Mouse (Mus musculus) erythroid progenitor cell, adult 5-6 weeks (primary cell): ENCODE measurements around the gene Dis3l2. TPM values are rescaled to one million over a fixed set of nuclear protein-coding genes. Genes with fewer than 3 reads are reported as not detected.

Source experiments
- ATAC-seq: replicated peaks from 2 replicates; pipeline ENCODE4 v1.8.0; 2016; ENCODE audit warnings: moderate number of reproducible peaks, mild to moderate bottlenecking, moderate TSS enrichment, inconsistent platforms; ENCODE audit not compliant: poor library complexity, low FRiP score, severe bottlenecking
- total RNA-seq, 2 experiments: library from RNA; stranded (forward) in 1 of 2; stranded (reverse) in 1 of 2; fragments of 150-400 nt in 1 of 2; fragments of 186-747, 209-891 nt in 1 of 2; gene quantifications; 2 replicates each; pipeline versions ENCODE4 v1.2.3 to v1.2.4; 2015 to 2017; ENCODE audit warnings: low replicate concordance in 2 of 2

Dis3l2 gene
- total RNA-seq, 2 experiments from 2014 or later: 6.1 to 6.7 TPM

DNA sequence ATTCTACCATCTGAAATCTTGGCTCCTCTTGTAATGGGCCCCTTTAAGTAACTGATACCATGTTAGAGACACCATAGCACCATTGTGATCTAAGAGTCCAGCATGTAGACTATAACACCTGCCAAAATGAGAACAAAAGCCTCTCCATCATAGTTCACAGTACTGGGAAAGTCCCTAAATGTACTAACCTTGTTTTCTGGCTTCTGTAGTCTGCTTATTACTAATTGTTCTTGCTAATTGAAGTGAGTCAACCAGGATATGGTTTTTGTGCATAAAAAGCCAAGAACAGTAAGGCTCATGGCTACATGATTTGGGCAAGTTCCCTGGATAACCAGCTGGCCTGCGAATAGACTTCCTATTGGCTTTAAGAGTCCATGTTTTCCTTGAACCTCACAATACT, 183.5 kb downstream of the Dis3l2 start:
- ATAC-seq: no peak

DNA sequence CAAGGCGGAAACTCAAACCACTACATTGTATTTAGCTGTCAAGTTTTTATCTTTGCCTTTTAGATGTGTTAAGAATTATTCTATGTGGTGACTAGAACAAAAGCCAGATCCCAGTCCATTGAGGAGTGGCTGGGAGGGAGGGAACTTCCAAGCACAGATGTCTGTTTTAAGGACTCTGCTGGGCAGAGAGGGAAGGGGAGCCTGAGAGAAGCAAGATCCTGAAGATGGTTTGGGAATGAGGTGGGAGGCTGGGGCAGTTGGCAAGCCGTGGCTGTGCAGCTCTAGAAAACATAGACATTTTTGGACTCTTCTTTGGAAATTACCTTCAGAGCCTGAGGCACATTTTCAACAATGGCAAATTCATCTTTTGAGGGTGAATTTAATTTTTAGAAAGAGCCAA, 208.9 kb downstream of the Dis3l2 start:
- ATAC-seq: no peak

DNA sequence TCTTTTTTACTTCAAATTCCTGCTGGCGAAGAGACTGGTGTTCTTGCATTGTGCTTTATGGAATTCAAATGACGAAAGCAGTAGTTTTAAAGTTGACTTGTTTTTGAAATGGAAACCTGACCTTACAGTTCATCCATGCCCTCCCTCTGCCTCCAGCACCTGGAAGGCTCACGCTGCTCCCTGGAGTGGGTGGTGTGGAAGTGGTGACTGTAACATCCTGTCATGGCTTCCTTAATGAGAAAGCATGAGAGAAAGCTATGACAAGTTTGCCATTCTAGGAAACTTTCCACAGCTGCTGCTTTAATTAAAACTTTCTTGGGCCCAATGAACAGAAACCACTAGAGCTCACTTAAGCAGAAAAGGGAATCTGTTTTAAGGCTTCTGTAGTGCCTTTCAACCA, 210.3 kb downstream of the Dis3l2 start:
- no peak for ATAC-seq

DNA sequence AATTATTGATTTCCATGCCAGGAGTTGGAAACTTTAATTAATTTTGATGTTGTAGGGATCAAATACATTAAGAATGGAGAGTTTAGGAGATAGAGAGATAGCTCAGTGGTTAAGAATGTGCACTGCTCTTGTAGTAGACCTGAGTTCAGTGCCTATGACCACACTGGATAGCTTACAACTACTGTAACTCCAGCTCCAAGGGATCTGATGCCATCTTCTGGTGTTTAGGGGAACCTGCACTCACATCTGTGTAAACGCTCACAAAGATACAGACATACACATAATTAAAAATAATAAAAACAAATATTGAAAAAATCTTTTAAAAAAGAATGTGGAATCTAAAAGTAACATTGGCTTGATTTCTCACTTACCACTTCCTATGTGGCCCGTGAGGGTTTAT, 211.1 kb downstream of the Dis3l2 start:
- ATAC-seq: no peak

DNA sequence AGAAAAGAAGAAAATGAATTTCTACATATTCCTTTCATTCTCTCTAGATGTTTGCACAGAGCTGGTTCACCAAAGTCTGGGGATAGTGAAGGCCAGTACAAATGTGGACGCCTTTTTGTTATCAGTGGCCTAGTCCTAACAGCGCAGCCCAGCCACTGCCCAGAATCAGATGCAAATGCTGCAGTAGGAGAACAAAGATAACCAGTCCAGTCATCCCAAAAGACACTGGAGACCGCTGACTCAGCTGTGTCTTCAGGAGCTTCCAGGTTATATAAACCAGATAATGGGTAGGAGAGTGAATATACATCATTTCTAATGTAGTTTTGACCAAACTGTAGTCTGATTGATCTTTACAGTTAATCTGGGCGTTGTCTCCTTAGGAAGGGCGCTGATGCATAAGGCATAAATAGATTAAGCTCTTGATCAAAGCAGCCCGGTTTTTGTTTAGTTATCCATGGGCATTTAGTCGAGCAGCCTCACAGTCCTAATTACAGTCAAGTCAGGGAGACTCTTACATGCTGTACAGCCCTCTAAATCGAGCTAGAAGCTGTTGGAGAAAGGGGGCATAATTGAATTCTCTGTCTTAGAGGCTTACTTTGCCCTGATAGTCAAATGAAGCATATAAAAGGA, 212.9 kb downstream of the Dis3l2 start:
- ATAC-seq: peak; percentile 88

DNA sequence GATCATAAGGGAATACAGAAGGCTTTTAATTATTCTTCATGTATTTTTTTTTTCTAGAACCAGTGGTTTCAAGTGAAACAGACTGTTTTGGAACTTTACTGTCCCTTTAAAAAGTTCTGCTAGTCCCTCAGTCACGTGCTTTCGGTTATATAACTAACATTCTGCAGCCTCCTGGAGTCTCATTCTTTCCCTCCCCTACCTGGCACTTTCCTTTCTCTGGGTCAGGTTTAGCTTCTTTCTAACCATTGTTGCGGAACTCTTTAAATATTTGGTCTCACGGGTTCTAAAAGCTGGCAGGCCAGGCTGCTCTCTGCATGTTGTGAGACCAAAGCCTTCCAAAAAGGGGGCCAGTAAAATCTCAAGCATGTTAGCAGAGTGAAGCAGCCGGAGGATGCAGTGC, 222.2 kb downstream of the Dis3l2 start:
- ATAC-seq: no peak

DNA sequence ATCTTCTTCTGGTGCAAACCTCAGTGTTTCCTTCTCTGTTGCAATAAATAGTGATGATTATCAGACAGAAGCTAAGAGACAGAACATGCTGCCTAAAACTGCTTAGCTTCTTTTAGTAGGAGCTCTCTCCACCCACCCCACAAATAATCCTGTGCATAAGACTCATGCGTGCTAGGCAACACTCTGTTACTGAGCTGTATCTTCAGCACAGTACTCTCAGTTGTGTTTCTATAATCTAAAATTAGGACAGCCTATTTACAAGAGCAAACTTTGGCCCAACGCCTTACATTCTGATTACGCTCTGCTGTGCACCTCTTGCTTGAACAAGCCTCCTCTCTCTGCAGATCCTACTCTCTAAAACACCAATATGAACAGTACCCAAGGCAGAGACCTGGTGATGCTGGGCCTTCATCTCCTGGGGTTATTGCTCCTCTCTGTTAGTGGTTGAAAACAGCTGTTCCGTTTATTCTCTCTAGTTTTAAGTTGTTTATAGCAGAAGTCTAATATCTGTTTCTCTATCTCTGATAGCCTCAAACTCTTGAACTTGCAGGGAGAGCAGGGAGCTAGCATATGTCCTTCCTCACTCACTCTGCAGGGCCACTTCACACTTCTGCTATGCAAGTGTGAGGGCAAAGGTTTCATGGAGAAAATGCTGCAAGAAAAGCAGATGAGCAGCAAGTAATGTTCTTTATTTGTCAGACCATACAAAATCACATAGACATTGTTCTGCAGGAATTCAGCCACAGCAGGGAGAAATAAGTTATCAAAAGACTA, 228.2 kb downstream of the Dis3l2 start:
- ATAC-seq: no peak

DNA sequence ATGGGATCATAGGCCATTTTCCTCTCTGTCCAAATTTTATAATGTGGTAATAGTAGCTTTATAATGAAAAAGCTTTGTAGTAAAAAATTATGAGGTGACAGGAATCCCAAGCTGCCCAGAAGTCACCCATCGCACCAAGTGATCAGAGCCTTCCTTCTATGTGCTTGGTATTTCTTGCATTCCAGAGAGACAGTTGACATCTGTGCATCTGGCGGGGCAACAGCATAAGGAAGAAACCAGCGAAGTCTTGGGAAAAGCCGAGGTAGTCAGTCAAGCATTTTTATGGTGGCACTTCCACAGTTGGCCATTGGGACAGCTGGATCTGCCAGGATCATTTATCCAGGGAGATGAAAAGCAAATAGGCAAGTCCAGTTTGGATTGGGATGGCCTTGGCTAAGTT, 229.2 kb downstream of the Dis3l2 start:
- ATAC-seq: no peak

DNA sequence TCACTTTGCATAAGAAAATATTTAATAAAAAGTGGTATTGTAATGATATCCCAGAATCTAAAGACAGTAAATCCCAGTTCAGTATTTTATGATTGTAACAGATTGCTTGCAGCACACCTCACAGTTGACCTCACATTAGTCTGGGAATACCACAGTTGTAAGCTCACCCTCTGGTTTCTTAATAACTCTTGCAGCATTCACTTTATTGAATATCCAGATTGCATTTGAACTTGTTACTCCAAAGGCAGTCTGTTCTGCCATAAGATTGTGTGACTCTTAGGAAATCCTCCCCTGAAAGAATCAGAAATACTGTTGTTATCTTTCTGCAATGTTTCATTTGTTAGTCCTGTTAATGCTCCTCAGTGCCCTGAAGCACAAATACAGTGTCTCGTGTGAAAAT, 230.0 kb downstream of the Dis3l2 start:
- ATAC-seq: no peak

DNA sequence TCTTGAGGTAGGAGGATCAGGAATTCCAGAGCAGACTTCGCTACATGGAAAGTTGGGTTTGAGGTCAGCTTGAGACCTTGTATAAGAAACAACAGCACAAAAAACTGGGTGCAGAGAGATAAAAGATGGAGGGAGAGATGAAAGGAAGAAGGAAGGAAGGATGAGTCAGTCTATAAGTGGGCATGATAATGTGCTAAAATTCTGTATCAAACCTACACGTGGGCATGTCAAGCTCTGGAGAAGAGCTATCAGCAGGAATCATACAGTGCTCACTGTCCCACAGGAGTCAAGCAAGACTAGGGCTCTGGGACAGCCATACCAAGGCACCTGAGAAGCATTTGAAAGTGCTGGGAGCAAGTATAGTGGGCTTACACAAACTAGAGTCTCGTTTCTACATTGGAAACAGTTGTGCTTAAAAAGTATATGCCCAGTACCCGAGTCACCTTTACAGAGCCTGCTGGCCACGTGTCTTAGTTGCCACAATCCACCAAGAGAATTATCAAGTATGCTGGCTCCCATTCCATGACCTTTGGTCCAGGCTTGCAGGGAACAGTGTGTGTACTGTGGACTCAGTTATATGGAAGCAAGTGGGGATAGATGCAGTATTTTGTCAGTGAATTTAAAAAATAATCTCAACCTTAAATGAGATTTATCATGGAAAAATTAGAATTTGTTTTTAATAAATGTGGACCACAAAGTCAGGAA, 248.0 kb downstream of the Dis3l2 start:
- ATAC-seq: no peak

DNA sequence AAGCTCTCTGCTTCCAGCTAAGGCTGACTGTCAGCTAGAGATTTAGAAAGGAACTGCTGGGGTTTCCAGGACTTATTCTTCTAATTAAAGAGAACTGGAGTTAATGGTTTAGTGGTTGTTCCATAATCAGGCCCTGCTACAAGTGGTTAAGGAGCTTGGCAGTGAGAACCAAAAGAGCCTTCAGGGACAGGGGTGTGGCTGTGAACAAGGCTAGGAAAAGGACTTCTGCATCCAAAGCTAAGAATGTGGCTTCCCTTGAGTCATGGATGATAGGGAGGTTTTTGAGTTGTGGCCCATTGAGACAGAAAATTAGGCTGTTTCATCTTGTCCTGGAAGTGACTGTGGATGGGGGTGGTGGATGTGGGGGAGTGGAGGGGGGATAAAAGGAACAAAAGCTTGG, 252.2 kb downstream of the Dis3l2 start:
- no peak for ATAC-seq

DNA sequence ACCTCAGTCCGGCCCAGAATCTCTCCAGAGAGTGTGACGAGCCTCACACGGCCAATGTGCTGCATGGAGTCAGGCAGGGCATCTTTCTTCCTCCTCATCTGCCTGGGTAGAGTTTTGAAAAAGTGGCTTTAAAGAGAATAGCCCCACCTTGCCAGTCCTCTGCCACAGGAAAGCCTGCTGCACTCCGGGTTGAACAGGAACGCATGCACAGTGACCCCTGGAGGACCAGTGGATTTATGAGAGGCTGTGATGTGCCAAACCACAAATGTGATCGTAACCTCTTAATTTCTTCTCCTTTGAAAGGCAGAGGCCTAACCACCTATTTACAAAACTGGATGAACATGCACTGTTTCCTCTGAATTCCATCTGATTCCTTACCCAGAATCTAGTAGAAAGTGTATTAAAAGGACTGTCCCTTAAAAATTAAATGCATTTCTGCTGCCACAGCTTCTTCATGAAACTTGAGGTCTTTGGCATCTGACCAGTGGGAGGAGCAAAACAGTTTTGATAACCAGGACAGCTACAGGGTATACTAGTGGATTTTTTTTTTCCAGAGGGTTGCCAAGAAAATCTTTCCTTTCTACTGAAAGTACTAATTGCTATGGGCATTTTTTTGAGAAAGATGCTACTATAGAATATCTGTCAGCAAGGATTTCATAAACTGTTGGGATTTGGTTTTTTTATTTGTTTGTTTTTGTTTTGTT, 264.8 kb downstream of the Dis3l2 start:
- 0 out of 2 replicates have a peak, but pooled peaks have one; percentile 44 for ATAC-seq

DNA sequence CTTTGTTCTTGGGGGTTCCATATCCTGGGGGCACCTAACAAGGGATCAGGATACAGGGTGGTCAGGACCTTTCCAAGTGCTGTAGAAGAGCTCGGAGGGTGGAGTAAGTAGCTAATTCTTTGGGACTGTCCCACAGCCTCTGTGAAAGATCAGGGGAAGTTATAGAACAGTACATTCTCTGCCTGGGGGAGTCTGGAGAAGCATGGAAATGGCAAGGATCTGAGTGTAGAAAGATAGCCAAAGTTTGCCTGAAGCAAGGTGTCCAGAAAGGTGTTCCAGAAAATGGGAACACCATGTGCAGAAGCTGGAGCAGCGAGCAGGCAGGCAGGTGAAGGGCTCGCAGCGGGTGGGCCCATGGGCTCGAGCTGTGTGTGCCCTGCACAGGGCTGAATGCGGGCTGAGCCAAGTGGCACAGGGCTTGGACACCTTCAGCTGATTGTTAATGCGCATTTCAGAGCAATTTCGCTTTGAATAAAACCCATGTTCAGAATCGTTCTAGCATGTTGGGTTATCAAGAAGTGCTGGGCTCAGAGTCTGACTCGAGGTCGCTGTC, 265.6 kb downstream of the Dis3l2 start:
- ATAC-seq: no peak

DNA sequence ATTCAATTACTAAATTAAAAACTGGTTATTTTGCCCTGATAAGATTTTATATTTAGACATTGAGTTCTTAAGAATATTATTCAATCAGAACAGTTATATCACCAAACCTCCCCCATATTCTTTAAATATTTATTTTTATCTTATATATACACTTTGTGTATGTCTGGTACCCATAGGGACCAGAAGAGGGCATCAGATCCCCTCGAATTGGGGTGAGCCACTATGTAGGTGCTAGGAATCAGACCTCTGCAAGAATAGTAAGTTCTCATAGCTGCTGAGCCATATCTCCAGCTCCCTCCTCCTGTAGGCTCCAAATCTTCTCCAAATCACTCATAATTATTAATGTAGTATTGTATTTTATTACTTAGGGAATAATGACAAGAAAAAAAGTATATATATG, 269.1 kb downstream of the Dis3l2 start:
- no peak for ATAC-seq

DNA sequence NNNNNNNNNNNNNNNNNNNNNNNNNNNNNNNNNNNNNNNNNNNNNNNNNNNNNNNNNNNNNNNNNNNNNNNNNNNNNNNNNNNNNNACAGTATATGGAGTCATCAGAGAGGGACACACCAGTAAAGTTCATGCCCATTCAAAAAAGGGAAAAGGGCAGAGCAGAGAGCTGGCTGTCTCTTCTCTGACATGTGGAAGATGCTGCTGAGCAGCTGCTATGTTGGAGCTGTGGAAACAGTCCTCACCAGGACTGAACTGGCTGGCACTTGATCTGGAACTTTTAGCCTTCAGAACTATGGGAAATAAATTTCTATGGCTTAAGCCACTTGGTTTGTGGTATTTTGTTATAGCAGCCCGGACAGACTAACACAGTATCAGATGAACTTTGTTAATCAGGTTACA, 273.4 kb downstream of the Dis3l2 start:
- ATAC-seq: no peak

DNA sequence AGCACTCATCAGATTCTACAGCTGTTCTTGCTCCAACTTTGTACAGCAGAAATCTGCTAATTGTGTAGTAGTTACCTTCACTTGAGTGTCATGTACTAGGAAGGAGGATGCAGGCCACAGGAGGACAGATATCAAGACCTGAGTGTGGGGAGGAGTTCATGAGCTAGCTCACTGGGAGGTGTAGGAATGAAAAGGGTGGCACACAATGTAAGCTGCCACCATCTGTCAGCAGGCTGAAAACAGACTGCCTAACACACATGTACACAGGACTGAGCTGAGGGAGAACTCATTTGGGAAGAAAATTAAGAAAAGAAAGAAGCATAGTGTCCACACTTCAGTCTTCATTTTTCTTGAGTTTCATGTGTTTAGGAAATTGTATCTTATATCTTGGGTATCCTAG, 282.8 kb downstream of the Dis3l2 start:
- no peak for ATAC-seq

DNA sequence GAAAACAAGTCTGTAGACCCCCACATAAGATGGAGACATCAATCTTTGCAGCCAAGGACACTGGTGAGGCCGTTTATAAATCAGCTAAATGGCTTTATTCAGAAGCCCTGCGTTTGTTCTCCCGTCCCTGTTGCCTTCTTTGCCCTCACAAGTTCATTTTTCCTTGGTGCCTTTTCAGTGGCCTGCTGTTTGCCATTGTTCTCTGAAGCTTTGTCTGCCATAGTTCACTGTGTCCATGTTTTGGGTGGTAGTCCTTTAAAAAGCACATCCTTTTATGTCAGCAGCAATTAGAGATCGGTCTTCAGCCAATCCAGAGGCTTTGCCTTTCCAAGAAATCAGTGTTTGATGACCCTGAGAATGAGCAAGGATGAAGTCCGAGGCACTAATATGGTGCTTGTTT, 289.2 kb downstream of the Dis3l2 start:
- no peak for ATAC-seq

DNA sequence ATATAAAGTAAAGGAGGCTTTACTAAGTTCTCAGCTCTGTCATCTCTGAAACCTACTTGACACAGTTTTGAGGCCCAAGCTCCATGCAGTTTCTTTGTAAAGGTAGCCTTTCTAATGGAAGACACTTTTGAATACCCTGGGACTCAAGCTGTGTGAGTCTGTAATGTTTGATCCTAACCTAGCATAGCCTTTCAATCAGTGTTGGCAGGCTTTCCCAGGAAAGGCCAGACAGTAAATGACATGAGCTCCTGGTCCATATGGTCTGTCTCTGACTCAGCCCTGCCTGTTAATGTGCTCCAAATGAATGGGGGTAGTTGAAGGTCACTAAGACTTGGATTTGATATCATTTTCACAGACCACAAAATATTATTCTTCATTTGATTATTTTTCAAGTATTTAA, 290.4 kb downstream of the Dis3l2 start:
- ATAC-seq: no peak

DNA sequence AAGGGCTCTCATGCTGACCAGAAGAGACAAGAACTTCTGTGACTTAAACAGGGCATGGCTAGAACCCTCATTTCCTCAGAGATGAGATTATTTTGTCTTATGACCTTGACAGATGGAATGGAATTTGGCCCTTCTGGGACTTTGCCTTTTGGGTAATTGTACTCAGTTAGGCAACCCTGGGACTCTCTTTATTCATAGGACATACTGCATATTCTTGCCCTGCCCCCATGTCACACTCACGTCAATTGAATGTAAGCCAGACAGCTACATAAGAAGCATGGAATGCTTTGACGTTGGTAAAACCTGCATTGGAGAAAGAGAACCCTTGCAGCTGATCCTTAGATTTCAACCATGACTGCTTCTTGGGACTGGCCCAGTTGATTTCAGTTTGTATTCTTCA, 294.4 kb downstream of the Dis3l2 start:
- ATAC-seq: no peak

DNA sequence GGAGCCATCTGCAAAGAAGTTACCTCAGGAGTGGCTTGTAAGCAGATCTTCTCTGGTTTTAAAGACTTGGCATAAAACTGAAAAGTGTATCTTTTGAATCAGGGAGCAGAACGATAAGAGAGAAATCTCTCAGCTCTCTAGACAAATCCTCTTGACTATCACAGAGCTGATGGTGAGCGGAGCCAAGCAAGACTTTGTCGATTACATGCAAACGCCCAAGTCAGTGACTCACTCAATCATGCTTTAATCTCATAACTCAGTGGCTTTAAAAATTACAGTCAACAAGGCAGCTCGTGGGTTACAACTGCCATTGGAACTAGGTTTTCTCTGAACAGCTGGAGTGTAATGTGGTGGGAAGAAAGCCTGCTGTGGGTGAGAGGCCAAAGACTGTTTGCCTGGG, 297.8 kb downstream of the Dis3l2 start:
- no peak for ATAC-seq
